Mouse (Mus musculus) layer of hippocampus, adult 2 months (tissue): ENCODE data around the gene Sept4. TPM values are rescaled to one million over a fixed set of nuclear protein-coding genes. Genes with fewer than 3 reads are reported as not detected.

Source experiments
- DNase-seq, 2 experiments: peaks; one replicate each; pipeline ENCODE4 v3.0.0; 2022; ENCODE audit warnings: low spot score in 2 of 2
- H3K27ac ChIP-seq: fragments of 200-600 bp; 2 replicates; pipeline ENCODE4 v1.8.1; 2022
- H3K4me3 ChIP-seq: fragments of 200-600 bp; 2 replicates; pipeline ENCODE4 v1.8.1; 2022; ENCODE audit warnings: mild to moderate bottlenecking
- CTCF ChIP-seq: fragments of 200-600 bp; conservative IDR thresholded peaks from 2 replicates; pipeline ENCODE4 v1.8.1; 2022; ENCODE audit warnings: antibody characterized with exemption, mild to moderate bottlenecking, moderate library complexity
- total RNA-seq, 2 experiments: library from RNA; stranded (reverse); gene quantifications; 2 replicates each; pipeline ENCODE4 v1.2.3; 2021

The Sept4 gene
- total RNA-seq, 2 experiments from 2014 or later, result 139 to 159 TPM

DNA sequence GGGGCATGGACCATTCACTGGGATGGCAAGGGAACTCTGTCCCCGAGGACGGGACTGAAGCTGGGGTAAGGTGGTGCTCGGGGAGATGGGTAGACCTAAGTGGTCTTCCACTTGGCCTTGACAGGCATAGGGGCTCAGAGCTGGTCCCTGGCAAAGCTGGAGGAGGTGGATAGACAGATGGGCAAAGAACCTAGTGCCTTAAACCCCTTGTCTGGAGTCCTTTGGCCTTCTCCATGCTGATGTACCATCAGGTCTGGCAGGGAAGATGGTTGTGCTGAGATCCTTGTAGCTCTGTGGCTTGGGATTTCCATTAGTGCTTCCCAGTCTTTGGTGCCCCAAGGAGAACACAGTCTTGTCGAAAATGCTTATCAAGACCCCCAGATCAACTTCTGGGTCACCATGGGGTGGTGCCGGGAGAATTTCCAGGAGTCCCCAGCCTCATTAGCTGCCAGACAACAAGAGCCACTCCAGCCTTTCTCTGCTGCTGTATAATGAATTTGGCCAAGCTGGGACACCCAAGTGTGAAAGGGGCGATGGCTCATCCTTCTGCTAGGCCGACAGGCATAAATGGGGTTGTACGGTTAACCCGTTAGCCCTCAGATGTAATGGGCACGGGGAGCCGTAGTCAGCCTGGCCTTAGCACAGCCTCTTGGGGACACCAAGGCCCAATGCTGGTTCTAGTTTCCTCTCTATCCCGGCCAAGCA, 12.6 kb downstream of the Sept4 start:
- peak overlapping the region; percentile 32 for H3K4me3 ChIP-seq
- no peak for DNase-seq
- peak overlapping the region; percentile 94 for H3K27ac ChIP-seq
- TF ChIP-seq CTCF, result no peak

DNA sequence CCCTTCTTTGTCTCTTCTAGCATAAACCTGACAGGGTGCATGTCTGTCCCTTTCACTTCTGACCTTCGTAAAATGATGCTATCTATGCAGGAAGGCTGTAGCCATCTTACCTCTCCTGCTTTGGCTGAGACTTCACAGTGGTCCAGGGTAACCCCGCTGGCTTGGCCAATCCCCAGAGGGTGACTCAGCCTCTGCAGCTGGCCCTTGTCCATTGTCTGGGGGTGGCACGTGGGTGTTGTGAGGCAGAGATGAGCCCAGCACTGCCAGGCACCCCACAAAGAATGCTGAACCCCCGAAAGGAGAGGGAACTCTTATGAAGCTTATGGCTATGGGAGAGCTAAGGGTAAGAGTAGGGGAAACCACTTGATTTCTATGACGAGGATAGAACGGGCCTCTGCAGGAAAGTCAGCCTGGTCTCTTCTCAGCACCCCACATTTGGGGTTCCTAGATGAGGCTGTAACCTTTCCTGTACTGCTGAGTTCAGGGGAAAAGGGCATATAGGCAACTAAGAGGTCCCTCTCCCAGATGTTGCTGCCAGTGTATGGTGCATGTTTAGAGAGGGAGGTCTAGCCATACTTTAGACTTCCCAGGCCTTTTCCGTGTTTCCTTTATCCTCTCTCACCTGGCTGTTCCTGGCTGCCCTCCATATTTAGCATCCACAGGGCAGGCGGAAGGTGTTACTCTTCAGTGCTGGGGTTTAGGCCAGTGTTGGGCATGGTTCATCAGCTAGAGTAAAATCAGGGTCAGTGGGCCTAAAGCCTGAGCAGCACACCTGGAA, 13.4 kb downstream of the Sept4 start:
- DNase-seq, result peak in 1 of 2 experiments; percentile 55
- Histone ChIP-seq H3K4me3 (peak overlapping the region; percentile 32; the same call in 1 of the 2 replicates), H3K27ac (peak overlapping the region; percentile 94)
- TF ChIP-seq CTCF, result no peak

DNA sequence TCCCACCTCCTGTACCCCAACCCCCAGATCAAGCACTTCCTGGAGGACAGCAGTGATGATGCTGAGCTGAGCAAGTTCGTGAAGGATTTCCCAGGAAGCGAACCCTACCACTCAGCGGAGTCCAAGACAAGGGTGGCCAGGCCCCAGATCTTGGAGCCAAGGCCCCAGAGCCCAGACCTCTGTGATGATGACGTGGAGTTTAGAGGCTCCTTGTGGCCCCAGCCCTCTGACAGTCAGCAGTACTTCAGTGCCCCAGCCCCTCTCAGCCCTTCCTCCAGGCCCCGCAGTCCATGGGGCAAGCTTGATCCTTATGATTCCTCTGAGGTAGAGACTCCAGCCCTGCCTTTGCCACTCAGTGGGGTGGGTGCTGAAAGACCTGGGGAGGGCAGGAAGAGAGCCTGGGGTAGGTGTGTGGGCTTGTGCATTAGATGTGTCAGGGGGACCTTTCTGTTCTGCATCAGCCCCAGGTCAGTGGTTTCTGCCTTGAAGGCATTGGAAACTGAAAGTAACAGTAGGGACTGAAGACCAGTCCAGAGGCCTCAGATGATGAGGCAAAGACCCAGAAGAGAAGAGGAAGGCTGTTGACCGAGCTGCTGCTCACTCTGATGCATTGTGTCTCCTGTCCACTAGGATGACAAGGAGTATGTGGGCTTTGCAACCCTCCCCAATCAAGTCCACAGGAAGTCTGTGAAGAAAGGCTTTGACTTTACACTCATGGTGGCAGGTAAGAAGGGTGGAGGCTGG, 14.8 kb downstream of the Sept4 start:
- DNase-seq, result no peak
- TF ChIP-seq CTCF, result peak; percentile 16; the same call in 1 of the 2 replicates
- Histone ChIP-seq H3K4me3 (peak overlapping the region; percentile 22; the same call in 1 of the 2 replicates), H3K27ac (peak overlapping the region; percentile 79)

DNA sequence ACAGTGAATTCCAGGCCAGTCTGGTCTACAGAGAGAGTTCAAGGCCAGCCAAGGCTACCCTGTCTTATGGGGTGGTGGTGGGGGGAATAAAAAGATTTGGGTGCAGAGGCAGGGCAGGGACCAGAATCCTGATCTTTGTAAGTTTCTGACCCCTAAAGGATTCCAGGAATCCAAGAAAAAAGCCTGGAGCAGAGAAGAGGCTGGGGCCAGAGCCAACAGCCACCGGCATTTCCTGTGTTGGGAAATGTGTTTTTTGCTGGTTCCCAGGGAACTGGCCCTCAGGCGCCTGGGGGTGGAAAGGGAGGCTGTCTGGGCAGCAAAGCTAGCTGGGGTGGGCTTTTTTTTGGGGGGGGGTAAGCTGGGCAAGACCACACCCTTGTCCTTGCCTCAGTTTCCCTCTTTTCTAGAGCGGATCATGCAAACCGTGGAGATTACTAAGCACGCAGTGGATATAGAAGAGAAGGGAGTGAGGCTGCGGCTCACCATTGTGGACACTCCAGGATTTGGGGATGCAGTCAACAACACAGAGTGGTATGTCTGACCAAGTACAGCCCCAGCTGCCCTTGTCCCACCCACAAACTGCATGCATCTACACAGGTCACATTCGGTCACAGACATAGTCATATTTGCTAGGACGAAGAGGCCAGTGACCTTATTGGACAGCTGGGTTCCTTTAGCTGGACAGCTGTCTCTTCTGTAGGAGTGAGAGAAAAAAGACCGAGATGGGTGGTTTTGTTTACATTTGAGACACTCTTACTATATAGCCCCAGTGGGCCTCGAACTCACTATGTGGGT, 16.2 kb downstream of the Sept4 start:
- Histone ChIP-seq H3K4me3 (no peak overlapping the region; the same call in 1 of the 2 replicates), H3K27ac (peak overlapping the region; percentile 79)
- DNase-seq, result no peak
- no peak for TF ChIP-seq CTCF

DNA sequence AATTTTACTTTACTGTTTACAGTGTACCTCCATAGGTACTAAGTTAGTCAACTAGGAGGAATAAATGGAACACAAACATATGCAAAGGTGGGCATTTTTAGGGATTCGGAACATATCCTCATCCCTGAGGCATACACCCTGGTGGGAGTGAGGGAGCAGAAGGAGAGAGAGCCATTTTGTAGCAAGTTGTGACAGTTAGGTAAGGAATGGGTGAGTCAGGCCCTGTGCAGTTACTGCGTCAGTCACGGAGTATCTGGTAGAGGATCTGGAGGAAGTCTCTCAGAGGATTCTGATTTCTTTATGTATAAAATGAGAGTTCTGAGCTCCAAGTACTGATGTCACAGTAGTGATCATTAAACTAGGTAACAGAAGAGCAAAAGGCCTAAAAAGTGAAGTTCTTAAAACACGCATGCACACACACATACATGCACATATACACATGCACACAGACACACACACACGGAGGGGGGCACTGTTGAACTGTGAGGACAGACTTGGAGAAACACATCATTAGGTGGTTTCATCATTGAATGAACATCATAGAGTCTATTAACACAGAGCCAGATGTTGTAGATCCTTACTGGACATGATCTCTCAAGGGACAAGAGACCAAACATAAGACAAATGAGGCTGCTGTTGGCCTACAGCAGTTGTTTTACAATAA, 18.6 kb downstream of the Sept4 start:
- Histone ChIP-seq H3K27ac (no peak overlapping the region), H3K4me3 (no peak overlapping the region)
- TF ChIP-seq CTCF, result no peak
- no peak for DNase-seq

DNA sequence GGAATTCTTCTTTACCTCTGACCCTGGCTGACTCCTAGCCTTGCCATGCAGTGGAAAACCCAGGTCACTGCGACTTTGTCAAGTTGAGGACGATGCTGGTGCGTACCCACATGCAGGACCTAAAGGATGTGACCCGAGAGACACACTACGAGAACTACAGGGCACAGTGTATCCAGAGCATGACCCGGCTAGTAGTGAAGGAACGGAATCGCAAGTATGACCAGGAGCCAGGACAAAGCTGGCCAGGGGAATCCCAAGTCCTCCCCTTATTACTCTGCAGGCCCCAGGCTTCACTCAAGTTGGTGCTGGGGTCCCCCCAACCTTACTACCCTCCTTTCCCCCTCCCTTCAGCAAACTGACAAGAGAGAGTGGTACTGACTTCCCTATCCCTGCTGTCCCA, 20.9 kb downstream of the Sept4 start:
- TF ChIP-seq CTCF, result no peak
- H3K27ac ChIP-seq, result no peak overlapping the region
- no peak for DNase-seq

DNA sequence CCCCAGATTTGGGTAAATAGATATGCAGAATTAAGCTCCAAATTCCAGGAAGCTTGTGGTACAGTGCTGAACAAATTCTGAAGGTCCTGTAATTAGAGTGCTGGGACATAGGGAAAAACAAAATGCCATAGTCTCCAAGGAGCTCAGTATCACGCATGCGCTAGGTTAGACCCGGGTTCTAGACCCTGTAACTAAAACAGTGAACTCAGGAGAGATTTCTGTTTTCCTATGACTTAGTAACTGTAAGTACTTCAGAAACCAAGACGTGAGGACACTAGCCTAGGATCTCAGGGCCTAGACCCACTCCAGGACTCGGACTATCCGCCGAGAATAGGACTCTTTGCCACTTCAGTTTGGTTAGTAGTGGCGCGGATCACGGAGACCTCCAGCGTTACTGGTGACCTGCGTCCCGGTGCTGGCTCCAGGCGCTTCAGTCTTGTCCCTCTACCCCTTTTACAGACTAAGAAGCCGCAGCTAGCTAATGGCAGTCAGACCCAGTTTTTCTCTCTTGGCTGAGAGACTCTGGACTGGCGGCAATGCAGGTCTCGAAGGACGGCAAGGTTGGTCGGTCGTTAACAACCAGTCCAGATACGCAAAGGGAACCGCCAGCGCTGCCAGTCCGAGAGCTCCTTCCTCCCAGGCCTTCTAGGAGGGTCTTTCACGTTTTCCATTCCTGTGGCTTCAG, 22.3 kb downstream of the Sept4 start:
- peak overlapping the region; percentile 96 for H3K27ac ChIP-seq
- TF ChIP-seq CTCF, result no peak
- H3K4me3 ChIP-seq, result peak overlapping the region; percentile 65
- no peak for DNase-seq

More for the DNA sequence above, 20.9 kb downstream of the Sept4 start:
- no peak overlapping the region for H3K4me3 ChIP-seq

DNA sequence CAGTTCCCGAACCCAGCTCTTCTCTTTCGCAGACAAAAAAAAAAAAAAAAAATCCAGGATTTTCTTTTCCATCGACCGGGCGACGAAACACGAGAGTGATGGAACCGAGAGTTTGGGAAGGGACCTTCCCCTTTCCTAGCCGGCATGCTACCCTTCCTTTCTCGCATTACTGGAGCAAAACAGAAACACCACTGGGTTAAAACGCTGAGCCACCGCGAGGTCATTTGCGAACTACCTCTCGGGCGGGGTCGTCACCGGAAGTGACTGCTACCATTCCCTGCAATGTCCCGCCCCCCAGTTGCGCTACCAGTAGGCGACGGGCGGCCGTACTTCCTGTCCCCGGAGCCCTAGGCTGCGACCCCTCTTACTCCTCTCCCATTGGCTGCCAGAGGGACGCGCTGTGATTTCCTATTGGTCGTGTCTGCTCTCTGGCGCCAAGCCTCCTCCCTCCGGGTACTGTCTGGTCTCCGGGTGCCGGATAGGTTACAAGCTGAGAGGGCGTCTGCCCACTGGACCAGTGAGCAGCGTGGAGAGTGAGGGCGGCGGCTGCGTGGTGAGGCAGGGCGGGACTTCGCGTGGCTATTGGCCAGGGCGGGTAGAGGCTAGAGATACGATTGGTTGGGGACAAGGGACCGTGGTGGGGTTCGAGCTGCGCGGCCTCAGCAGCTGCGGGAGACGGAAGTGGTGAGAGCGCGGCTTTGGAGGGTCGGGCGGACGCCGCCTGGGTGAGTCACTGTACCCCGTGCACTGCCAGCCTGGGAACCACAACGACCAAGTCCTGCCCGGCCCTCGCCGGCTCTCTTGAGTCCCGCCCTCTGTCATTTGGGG, 23.0 kb downstream of the Sept4 start, which contains the start of gene Mtmr4:
Mtmr4 (plus strand) TSS at position 637 of the 828 bp plus-strand sequence.
- Histone ChIP-seq H3K4me3 (peak within 1 kb of the TSS; percentile 81), H3K27ac (peak within 1 kb of the TSS; percentile 96)
- peak; percentile 18; the same call in 1 of the 2 replicates for TF ChIP-seq CTCF
- peak; percentile 98 to 100 for DNase-seq

DNA sequence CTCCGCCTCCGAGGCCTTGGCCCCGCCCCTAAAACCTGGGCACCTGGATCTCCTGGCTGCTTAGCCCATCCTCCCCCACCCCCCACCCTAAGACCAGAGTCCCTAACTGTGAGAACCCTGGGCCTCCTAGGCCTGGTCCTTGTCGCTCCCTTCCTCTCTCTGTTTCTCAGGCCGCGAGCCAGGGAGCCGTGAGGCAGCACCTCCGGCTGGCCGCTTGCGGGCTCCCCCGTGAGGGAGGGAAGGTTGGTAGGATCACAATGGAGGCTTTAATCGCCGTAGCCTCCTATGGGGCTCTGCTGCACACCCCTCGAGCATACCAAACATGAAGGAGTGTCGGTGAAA, 23.6 kb downstream of the Sept4 start:
- Histone ChIP-seq H3K4me3 (peak overlapping the region; percentile 81), H3K27ac (peak overlapping the region; percentile 94)
- peak; percentile 52 for TF ChIP-seq CTCF
- no peak for DNase-seq

DNA sequence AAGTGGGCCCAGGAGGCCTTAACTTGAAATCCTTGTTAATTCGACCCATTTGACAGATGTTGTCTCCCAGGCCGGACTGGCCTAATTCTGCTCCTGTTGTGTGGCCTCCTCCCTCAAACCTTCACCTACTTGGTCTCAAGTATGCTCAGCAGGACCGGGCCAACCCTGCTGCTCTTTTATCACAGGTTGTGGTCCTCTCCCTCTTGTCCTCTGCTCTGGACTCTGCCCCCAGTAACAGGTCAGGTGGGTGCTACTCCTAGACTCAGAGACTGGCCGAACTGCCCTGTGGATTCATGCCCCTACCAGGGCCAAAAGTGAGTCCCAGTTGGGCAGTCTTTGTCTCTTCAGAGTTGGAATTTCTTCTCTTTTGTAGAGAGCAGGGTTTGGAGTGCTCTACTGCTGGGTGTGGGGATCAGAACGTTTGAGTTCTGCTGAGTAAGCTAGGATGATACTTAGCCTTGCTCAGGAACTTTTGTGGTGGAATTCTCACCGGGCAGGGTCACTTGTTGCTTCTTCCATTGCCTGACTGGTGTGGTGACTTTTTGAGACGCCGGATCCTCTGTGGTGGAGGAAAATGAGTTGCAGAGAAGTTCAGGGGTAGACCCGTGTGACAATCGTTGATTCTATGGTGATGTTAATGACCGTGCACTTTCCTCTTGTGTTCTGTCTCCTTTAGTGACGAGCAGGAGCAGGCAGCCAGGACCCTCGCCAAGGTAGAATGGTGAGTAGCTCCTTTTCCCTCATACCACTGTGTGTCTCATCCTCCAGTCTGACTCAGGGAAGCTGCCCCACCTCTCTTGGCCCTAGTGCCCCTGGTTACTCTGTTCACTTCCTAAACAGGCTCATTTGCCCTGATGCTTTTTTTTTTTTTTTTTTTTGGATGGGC, 24.3 kb downstream of the Sept4 start:
- DNase-seq, result no peak
- no peak for TF ChIP-seq CTCF
- Histone ChIP-seq H3K27ac (peak overlapping the region; percentile 94), H3K4me3 (peak overlapping the region; percentile 81)
